Mouse (Mus musculus) cerebellum, postnatal 4 days (tissue): Measurements from ENCODE around the gene Ube2v1.

Experiments used
- DNase-seq, 2 experiments: peaks; one replicate each; pipeline ENCODE4 v3.0.0; 2022; ENCODE audit warnings: low spot score in 2 of 2, mixed read lengths in 1 of 2

Gene Ube2v1

DNA sequence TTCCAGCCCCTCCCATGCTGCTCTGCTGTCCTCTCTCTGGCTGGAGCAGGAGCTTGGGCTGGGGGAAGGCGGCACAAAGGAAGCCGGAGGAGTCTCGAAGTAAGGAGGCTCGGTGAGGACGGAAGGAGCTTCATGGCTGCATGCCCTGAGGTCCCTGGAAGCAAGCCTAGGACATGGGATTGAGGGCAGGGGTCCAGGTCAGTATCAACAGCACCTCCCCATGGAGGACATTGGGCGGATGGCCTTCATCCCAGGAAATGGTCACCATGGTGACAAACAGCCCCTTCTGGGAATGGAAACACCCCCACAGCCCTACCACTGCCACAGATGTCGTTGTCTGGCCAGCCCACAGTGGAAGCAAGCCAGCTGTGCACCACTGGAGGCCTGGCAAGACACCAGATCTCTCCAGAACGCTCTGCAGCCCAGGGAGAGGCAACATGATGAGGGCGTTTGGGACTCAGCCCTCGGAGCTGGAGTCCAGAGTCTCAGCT lies 37.4 kb downstream of the Ube2v1 start:
- DNase-seq: peak; percentile 48 to 76

DNA sequence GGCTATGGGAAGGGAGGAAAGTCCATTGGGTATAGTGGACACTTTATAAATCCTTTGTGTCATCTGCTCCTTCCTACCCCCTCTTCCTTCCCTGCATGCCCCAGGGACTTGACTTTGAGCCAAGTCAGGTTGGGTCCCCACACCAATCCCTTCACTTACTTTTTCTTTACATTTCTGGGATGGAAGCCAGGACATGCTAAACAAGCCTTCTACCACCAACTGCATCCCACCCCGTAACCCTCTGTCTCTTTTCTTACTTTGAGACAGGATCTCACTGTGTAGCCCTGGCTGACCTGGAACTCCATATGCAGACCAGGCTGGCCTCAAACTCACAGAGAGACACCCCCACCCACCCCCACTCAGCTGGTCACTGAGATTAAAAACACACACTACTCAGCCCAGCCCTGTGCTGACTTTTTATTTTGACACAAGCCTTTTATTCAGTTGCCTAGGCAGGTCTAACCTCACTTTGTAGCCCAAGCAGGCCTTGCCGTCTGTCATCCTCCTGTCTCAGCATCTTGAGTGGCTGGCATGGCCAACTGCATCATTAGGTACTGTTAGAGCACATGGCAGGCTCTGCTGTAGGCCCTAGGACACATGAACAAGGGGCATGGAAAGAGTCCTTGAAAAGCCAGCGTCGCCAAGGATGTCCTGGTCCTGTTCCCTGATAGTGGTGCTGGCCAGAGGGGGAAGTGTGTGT lies 38.2 kb downstream of the Ube2v1 start:
- DNase-seq: no peak

DNA sequence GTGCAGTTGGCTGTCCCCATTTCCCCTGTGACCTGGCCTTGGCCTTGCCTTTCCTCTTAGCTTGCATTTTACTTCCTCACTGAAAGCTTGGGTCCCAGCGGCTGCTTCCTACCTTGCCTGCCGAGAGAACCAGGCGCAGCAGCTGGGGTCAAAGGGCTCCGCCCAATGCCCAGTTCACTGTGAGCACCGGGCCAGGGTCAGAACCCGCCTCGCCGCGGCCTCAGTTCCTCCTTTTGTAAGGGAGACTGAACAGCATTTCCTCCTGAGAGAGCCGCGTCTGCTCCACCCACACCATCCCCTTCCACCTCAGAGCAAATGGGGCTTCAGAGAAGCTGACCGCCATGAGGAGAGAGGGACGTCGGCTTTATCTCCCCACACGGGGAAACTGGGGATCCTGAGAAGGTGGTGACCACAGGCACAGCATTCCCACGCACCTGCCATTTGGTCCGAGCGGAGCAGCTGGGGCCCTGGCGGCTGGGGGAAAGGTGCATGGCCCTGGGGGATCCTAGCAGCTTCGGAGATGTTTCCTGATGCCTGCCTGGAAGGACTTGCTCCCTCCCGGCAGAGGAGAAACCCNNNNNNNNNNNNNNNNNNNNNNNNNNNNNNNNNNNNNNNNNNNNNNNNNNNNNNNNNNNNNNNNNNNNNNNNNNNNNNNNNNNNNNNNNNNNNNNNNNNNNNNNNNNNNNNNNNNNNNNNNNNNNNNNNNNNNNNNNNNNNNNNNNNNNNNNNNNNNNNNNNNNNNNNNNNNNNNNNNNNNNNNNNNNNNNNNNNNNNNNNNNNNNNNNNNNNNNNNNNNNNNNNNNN lies 42.9 kb downstream of the Ube2v1 start:
- DNase-seq: no peak

DNA sequence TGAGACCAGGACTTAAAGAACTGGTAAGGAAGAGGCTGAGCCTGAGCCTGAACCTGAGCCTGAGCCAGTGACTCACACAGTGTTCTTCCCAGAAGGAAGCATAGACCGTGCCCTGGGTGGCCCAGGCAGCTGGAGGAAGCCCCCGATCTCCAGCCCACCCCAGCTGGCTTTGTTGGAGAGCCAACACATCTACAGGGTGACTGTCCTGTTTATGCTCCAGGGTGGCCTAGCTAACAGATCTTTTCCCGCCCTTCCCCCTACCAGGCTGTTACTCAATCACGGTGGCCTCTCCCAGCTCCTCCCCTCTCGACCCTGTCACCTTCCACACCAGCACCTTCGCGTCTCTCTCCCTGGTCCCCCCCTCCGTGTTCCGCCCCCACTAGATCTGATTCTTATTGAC lies 44.9 kb downstream of the Ube2v1 start:
- no peak for DNase-seq

DNA sequence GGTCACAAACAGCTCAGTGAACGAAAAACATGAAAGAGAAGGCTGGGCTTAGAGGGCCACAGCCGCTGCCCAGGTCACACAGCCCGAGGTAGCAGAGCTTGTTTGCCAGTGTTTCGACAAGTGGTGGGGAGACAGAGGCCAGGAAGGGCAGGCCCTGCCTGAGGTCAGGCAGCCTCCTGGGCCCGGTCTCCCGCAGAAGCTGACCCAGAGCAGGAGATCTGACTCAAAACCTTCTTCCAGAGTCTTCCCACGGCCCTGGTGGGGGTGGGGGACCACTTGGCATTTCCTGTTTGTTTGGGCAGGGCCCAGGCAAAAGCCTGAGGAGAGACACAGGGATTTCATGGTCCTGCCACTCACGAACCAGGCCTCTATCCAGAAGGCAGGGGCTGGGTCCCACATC lies 45.9 kb downstream of the Ube2v1 start:
- no peak for DNase-seq

DNA sequence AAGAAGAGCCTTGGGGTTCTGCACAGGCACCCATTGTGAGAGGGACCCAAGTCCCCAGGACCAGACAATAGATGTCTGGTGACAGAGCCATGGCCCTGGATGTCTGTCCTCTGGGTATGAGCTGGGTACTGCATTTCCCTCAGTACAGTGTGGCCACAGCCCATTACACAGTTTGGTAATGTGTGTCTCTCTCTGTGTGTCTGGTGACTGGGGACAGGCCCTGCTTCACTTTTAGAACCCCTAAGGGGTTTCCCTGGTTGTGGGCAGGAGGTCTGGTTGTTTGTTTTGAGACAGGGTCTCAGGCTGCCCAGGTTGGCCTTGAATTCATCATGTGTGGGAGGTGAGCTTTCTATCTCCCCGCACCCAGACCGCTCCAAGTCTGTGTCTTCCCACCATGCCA lies 46.6 kb downstream of the Ube2v1 start:
- DNase-seq: no peak

DNA sequence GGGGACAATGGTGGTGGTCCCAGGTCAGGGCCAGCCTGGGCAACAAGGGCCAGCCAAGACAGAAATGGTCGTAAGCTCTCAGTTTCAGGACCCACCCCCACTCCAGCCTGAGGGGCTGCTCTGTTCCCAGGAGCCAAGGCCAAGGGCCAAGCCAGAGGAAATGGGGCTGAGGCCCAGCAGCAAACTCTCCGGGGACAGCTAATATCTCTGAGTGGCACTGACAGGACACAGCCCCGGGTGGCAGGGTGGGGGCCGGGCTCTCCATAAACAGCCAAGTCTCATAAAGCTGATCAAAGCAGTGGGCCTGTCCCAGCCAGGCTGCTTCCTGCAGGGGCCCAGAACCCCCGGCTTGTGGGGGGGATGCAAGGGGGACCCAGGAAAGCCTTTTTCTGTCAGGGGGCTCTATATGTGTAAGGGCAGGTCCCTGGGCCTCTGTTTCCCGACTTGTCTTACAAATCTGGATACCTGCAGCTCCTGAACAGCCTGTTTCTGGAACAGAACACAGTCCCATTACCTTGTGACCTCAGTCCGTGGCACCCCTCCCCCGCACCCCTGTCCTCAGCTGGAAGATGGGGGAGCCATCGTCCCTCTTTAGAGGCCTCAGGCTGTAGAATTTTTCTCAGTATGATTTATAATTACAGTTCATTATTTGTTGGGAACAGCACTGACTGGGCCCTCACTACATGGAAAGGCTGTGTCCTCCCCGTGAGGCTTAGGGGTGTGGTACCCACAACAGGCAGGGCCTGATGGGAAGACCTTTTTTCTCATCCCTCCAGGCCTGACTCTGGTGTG lies 48.5 kb downstream of the Ube2v1 start:
- no peak for DNase-seq

DNA sequence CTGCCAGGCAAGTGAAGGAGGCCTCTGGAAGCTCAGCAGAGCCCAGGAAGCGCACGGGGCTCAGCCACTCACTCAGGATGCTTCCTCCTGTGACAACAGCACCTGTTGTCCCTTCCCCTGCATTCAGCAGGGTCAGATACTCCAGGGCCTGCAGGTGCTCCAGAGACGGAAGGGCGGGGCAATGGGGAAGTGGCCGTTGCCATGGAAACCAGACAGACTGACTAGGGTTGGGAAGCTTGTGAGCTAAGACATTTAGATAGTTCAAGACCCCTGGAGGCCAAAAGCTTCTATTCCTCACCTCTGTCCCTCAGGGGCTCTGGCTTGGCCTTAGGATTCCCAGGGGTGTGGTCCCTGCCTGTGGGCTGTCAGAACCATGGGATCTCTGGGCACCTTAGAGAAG lies 53.4 kb downstream of the Ube2v1 start:
- DNase-seq: no peak

DNA sequence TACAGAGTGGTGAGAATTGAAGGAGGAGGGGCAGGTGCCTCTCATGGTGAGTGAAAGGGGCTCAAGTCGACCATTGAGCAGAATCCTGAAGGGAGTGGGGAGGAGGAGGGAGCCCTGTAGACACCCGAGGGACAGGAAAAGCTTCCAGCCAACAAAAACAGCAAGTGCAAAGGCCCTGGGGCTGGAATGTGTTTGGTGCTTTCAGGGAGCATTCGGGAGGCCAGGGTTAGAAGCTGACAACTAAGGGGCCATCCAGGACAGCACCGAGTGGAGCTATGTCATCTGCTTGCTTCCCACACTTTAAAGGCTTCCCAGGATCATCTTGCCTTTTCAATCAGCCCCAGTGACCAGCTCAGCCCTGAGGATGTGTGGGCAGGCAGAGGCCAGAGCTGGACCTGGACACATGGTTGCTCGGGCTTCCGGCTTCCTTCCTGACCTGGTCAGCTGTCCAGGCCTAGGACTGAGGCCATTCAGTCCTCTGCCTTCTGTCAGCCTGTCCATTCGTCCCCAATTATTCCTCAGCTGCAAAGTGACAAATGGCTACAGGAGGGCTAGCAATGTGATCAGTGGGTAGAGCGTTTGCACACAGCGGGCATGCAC lies 54.6 kb downstream of the Ube2v1 start:
- DNase-seq: no peak

DNA sequence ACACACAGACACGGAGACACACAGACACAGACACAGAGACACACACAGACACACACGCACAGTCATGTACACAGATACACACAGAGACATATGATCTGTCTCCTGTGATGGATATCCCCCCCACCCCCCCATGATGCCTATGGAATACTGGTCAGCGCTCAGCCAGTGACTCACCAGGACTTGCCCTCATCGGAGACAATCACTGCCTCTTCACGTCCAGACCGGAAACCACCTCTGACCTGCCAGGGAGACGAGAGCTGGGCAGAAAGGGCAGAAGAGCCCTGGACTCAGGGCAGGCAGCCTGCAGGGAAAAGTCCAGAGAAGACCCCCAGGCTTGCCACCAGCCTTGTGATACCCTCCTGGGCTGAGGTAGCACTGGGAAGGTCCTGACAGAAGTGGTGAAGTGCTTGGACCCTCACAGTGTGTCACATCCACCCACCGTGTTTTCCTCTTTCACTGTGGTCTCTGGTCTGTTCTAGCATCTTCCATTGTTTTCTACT lies 55.7 kb downstream of the Ube2v1 start:
- DNase-seq: no peak

DNA sequence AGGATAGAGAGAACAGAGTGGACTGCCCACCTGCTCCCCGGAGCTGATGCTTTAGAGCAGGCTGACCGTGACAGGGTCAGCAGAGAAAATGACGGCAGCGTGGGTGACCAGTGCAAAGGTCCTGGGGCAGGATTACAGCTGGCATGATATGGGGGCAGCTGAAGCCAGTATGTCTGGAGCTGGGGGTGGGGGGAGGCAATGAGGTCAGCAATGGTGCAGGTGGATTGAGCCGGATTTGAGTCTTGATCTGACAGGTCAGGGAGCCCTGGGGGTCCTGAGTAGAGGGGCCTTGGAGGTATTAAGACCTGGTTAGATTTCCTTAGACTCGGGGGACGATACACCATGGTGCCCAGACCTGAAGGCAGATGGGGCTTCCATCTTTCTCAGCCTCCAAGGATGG lies 56.3 kb downstream of the Ube2v1 start:
- DNase-seq: no peak

DNA sequence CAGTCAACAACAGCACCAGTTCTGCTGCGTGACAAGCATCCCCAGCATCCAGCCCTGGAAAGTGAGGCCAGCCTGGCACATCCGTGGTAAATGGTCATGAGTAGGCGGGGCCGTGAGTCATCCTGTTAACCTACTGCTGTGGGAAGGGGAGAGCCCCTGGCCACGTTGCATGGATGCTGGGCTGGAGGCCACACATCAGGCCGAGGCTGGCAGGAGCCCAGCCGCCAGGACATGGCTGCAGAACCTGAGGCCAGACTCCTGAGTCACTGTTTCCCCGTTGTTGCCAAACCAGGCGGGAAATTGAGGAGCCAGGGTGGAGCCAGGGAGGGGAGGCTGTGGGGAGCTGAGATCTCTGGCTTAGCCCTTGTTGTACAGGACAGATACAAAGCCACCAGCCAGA lies 57.1 kb downstream of the Ube2v1 start:
- no peak for DNase-seq

DNA sequence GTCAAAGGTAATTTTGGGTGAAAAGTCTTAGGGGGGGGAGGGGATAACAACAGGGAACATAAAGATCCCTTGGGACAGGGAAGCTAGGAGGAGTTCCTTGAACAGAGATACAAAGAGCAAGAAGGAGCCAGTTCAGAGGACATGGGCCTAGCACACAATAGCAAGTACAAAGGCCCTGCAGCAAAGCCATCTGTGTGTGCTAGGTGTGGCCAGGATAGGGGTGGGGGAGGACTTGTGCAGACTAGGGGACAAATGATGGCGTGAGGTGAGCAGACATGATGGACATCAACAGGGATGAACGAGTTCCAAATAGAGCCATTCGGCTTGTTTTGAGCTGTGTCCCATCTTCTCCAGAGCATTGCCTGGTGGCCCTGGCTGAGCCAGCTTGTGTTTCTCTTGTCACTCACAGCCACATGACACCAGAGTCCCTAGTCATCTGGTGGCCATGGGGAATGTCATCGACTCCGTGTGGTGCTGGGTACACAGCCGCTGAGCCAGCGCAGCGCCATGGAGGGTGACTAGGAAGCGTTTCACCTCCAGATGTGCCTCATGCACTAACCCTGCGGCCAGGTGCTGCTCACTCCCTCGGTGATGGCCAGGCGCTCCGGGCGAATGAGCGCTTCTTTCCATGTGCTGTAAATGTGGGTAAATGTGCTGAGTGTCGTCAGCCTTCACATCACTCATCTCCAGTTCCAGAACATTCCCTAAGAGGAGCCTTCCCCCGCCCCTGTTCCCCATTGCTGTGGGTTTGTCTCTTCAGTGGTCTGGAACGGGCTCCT lies 60.3 kb downstream of the Ube2v1 start:
- DNase-seq: no peak

DNA sequence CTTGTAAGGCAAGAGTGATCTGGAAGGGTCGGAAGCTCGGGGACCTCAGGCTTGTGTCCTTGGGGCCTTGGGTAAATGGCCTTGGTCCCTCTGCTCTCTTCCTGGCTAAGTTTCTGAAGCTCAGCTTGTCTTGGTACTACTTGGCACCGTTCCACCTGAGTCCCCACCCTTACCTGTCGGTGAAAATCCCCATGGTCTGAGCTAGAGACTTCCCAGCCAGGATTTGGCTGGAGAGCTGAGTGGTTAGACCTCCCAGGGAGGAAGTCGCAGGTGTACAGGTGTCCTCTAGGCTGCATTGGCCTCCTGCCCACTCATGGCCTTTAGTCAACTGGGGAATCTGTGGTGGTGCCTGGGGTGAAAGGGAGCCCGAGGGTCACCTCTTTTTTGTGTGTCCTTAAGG lies 61.1 kb downstream of the Ube2v1 start:
- DNase-seq: no peak

DNA sequence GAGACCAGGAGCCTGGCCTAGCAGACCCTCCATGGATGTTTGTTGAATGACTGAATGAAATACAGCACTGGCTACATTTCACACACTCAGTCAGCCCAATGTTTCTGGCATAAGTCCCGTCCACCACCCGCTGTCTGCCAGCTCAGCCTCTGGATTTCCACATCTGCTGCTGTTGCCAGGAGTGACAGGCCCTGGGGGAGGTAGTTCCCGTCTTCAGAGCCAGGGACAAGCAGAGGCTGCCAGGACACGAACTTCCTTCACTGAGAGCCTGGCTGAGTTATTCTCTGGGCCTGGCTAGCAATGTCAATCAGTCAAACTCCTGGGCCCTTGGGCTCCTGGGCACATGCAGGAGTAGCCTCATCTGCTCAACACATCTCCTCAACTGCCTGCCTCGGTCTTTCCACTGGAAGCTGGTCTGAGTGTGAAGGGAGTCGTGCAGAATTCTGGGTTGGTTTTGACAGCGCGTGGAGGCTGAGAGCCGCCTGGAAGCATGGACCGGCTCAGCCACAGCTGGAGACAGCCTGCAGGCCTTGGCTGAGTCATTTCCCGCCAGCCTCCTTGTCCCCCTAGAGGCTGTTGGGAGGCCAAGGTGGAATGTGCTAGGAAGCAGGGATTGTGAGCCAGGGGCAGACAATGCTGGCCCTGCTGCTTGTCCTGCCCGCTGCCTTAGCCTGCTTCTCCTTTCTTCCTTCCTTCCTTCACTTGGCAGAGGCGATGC lies 61.8 kb downstream of the Ube2v1 start:
- no peak for DNase-seq

DNA sequence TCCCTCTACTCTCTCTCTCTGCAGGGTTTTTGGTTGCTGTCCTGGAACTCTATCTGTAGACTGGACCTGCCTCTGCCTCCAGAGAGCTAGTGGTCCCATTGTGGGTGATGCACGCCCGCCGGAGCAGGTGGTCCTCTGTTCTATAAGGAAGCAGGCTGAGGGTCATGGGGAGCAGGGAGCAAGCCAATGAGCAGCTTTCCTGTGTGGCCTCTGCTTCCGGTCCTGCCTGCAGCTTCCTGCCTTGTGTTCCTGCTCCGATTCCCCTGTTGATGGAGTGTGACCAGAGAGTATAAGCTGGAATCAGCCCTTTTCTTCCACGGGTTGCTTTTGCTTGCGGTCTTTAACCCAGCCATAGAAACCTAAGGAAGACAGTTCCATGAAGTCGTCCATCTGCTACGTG lies 63.8 kb downstream of the Ube2v1 start:
- no peak for DNase-seq

DNA sequence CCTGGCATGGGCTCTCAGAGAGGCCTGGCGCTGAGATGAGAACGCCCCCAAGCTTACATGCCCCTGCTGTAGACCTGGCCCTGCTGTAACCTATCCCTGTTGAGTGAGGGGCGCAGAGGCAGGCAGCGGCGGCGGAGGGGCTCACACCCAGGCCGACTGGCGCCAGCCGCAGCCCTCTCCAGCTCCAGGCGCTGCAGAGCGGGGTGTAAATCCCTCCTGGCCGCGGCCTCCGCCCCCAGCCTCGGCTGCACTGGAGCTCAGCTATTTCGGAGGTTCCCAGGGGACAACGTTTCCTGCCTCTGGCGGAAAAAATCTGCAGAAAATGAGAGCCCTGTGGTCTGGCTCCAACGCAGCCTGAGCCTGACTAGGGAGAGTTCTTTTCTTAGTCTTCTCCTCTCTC lies 66.2 kb downstream of the Ube2v1 start:
- DNase-seq: no peak

DNA sequence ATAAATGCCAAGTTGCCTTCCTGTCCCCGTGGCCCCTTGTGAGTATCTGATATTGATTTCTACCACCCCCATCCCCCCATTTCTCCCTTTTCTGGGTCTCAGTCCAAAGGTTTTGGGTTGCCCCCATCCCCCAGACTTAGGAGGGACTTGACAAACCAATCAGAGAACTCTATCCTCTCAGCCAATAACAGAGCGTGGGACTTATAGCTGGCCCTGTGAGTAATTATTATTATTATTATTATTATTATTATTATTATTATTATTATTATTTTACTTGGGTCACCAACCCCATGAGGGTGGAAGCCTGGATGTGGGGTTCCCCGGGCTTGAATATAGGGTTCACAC lies 66.6 kb downstream of the Ube2v1 start:
- no peak for DNase-seq

DNA sequence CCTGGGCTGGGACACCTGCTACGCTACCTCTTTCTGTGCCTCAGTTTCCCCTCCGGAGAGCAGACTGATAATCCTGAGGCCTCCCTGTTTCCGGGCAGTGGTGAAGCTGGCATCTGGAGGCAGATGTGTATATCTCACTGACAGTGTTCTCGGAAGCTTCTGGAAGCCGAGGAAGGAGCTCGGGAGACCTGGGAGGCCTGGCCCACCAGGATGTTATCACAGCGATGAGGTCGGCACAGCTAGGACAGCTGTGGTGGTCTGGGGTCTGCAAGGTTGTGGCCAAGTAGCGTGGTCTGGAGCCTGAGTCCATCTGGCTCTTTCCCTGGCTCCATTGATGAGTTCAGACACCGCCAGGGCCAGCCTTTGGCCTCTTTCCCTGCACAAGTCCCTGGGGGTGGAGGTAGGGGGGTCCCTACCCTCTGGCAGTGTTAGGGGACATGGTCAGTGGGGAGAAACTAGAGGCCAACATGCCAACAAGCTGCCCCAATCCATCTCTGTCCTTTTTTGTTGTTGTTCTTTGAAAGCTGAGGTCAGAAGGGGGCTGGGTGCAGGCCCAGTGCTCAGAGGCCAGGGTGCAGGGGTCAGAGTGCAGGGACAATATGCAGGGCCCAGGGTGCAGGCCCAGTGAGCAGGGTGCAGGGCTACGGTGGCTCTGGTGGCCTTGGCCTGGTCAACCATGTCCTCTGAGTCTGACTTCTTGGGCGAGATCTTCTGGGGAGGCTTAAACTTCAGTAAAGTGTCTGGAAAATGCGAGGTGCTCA lies 67.2 kb downstream of the Ube2v1 start:
- no peak for DNase-seq

DNA sequence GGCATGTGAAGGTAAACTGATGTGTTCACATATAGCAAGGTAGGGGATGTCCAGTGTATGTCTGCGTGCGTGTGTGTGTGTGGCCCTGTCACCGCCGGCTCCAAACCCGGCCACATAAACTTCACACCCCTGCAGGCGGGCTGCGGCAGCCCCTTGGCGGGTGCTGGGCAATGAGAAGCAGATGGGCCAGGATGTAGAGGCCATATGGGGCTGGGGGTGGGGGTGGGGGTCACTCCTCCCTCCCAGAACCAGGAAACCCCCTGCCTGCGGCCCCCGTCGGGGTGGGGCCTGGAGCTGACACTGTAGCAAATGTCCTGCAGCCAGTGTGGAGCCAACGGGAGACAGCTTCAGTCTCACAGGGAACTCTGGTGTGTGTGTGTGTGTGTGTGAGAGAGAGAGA lies 68.2 kb downstream of the Ube2v1 start:
- DNase-seq: no peak
